Mouse (Mus musculus) limb, embryonic 14.5 days (tissue): Measurements from ENCODE around the gene Itih5. TPM values are rescaled to one million over a fixed set of nuclear protein-coding genes. Genes with fewer than 3 reads are reported as not detected.

Source experiments
- ATAC-seq: fragments of 200-750 bp; cut with Nextera tagmentation; 2 replicates; pipeline ENCODE4 v1.8.0; 2017; ENCODE audit warnings: low read depth, moderate number of reproducible peaks, moderate TSS enrichment; ENCODE audit not compliant: low FRiP score
- DNase-seq: peaks from one replicate; pipeline ENCODE4 v3.0.0-alpha.2; 2015; ENCODE audit warnings: low spot score
- H3K27ac ChIP-seq: fragments of 300-500 bp; sonication (generic); replicated peaks from 2 replicates; pipeline ENCODE4 v1.5.1; 2014; ENCODE audit warnings: low read depth, mild to moderate bottlenecking, low read length, moderate library complexity, mixed read lengths
- H3K27me3 ChIP-seq: fragments of 300-500 bp; sonication (generic); 2 replicates; pipeline ENCODE4 v1.6.1; 2014; ENCODE audit warnings: low read length, mixed read lengths; ENCODE audit not compliant: control insufficient read depth, insufficient read depth
- H3K36me3 ChIP-seq: fragments of 300-500 bp; sonication (generic); 2 replicates; pipeline ENCODE4 v1.6.1; 2014; ENCODE audit warnings: mild to moderate bottlenecking, low read length, moderate library complexity, mixed read lengths; ENCODE audit not compliant: control insufficient read depth, insufficient read depth
- H3K4me1 ChIP-seq: fragments of 300-500 bp; sonication (generic); 2 replicates; pipeline ENCODE4 v1.6.1; 2014; ENCODE audit warnings: antibody characterized with exemption, low read length, mixed read lengths; ENCODE audit not compliant: control insufficient read depth, insufficient read depth
- H3K4me2 ChIP-seq: fragments of 300-500 bp; sonication (generic); replicated peaks from 2 replicates; pipeline ENCODE4 v1.6.1; 2014; ENCODE audit warnings: low read depth, mild to moderate bottlenecking, low read length, moderate library complexity; ENCODE audit not compliant: severe bottlenecking
- H3K4me3 ChIP-seq: fragments of 300-500 bp; sonication (generic); replicated peaks from 2 replicates; pipeline ENCODE4 v1.5.1; 2014; ENCODE audit warnings: low read length
- H3K9ac ChIP-seq: fragments of 300-500 bp; sonication (generic); 2 replicates; pipeline ENCODE4 v1.6.1; 2014; ENCODE audit warnings: mild to moderate bottlenecking, low read depth, low read length, moderate library complexity; ENCODE audit not compliant: severe bottlenecking
- H3K9me3 ChIP-seq: fragments of 300-500 bp; sonication (generic); 2 replicates; pipeline ENCODE4 v1.6.1; 2016; ENCODE audit warnings: low read length; ENCODE audit not compliant: control insufficient read depth
- POLR2A ChIP-seq: fragments of 200-500 bp; IDR thresholded peaks from 2 replicates; pipeline ENCODE4 v1.8.0; 2012; ENCODE audit warnings: inconsistent platforms, mild to moderate bottlenecking, moderate library complexity, borderline replicate concordance; ENCODE audit not compliant: insufficient read depth, insufficient read length; ENCODE audit errors: extremely low read depth
- WGBS: fragments of 180-500 bp; shearing (Covaris S2); extraction: QIAGEN DNeasy Blood & Tissue Kit; methylation state at CpG from one replicate; pipeline ENCODE4 v1.1.7; 2014; 5-methylcytosine and 5-hydroxymethylcytosine counted together
- polyA plus RNA-seq, 2 experiments: library from polyadenylated mRNA; depleted of rRNA in 1 of 2; stranded (reverse) in 1 of 2; unstranded in 1 of 2; fragments of >200 nt; fragmentation: Nextera tagmentation in 1 of 2; extraction: Ambion mirVana in 1 of 2; gene quantifications; 2 replicates each; pipeline versions ENCODE4 v1.2.1 to v1.2.3; 2012 to 2014

Itih5 gene
- polyA plus RNA-seq, 2 experiments: 13.5 to 15.8 TPM

- H3K9ac ChIP-seq: no peak overlapping the region
- WGBS: 82% methylated on average over 8 of the region's 9 CpGs
- DNase-seq (no peak), ATAC-seq (no peak)
- no peak overlapping the region for H3K4me2 ChIP-seq
- H3K4me1 ChIP-seq: peaks cover 9% of the 10 kb centered on the region; the same call in 1 of the 2 replicates
- no peak overlapping the region for H3K4me3 ChIP-seq
- TF ChIP-seq POLR2A: no peak
- H3K27ac ChIP-seq: no peak overlapping the region
- no peaks in the 10 kb centered on the region for H3K27me3 ChIP-seq
- H3K9me3 ChIP-seq: no peaks in the 10 kb centered on the region
- H3K36me3 ChIP-seq: no peaks in the 10 kb centered on the region
Observed at GRCm38 (mm10) chr2:10272604-10273115, 119.3 kb downstream of the Itih5 start.

DNA sequence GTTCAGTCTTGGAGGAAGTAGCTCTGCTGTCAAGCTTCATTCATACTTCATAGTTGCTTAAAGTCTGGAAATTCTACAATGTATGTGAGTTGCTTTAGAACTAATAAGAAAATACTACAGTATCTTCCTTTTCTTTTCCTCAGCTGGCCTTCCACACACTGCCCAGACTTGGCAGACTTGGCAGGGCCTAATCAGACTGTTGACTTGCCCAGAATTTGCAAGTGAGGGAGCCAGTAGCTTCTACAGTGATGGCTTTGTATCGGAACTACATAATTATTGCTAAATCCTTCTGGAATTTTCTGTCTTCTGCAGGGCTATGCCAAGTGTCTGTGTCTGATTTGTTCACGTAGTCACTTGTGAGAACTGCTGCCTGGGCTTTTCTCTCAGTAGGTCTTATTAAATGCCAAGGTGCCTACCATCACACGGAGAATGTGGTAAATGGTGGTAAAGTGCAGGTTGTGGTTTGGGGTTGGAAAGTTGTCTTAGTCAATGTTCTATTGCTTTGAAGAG, 120.2 kb downstream of the Itih5 start:
- WGBS: 90% methylated on average over 3 of the region's 3 CpGs
- TF ChIP-seq POLR2A: no peak

DNA sequence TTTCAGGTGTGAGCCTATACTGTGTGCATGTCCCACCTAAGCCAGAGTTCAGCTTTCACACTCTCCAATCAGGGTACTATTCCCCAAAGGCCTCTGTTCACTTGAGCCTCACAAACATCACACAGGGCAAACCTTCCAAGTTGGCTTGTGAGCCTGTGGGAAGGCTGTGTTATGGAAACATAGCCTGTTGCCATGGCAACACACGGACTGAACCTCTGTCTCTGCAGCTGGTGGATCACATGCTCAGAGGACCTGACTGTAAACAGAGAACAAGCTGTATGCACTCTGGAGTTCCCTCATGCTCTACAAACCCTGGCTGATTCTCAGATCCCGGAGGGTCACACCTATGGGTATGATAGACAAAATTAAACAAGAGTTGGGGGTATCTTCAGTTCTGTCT, 122.8 kb downstream of the Itih5 start:
- no peak overlapping the region for H3K4me3 ChIP-seq
- H3K9ac ChIP-seq: no peak overlapping the region
- H3K4me1 ChIP-seq: peaks cover 11% of the 10 kb centered on the region; the same call in 1 of the 2 replicates
- WGBS: 34% methylated on average over 2 of the region's 2 CpGs
- no peak for TF ChIP-seq POLR2A
- H3K4me2 ChIP-seq: no peak overlapping the region
- no peaks in the 10 kb centered on the region for H3K9me3 ChIP-seq
- no peaks in the 10 kb centered on the region for H3K36me3 ChIP-seq
- ATAC-seq: peak; percentile 93
- H3K27ac ChIP-seq: no peak overlapping the region
- no peaks in the 10 kb centered on the region for H3K27me3 ChIP-seq
- peak; percentile 90 for DNase-seq

More for the DNA sequence above, 120.2 kb downstream of the Itih5 start:
- peaks cover 9% of the 10 kb centered on the region; the same call in 1 of the 2 replicates for H3K4me1 ChIP-seq
- H3K4me2 ChIP-seq: no peak overlapping the region
- H3K27me3 ChIP-seq: no peaks in the 10 kb centered on the region
- no peak for DNase-seq
- H3K27ac ChIP-seq: no peak overlapping the region
- no peak overlapping the region for H3K9ac ChIP-seq
- no peaks in the 10 kb centered on the region for H3K36me3 ChIP-seq
- H3K4me3 ChIP-seq: no peak overlapping the region
- ATAC-seq: no peak
- H3K9me3 ChIP-seq: no peaks in the 10 kb centered on the region

DNA sequence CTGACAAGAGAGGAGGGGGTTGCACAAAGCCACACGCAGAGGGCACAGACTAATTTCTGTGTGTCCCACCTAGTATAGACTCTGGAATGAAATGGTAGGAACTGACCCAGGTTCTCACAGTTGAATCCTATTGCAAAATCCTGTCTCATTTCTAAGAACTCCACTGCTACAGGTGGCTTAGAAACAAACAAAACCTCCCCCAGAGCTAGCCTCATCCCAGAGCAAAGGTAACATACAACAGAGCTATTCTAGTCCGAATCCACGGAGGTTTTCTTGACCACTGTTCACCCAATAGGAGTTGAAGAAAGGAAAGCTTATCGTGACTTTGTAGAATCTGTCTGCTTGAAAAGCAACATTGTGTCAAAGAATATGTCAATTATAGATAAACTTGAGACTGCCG, 130.3 kb downstream of the Itih5 start:
- no peak for ATAC-seq
- 37% methylated on average over 5 of the region's 5 CpGs for WGBS

GRCm38 (mm10) chr2:10284636-10285270, 131.4 kb downstream of the Itih5 start:
- peaks cover 12% of the 10 kb centered on the region; the same call in 1 of the 2 replicates for H3K4me1 ChIP-seq
- no peak overlapping the region for H3K9ac ChIP-seq
- no peak overlapping the region for H3K4me3 ChIP-seq
- H3K4me2 ChIP-seq: no peak overlapping the region
- H3K9me3 ChIP-seq: no peaks in the 10 kb centered on the region
- H3K27ac ChIP-seq: no peak overlapping the region
- ATAC-seq: peak; percentile 18; the same call in 1 of the 2 replicates
- WGBS: 6% methylated on average over 10 of the region's 10 CpGs
- no peaks in the 10 kb centered on the region for H3K27me3 ChIP-seq
- no peaks in the 10 kb centered on the region for H3K36me3 ChIP-seq
- DNase-seq: peak; percentile 41
- TF ChIP-seq POLR2A: no peak

More for the DNA sequence above, 130.3 kb downstream of the Itih5 start:
- Histone ChIP-seq H3K4me3 (no peak overlapping the region), H3K4me1 (peaks cover 12% of the 10 kb centered on the region; the same call in 1 of the 2 replicates), H3K27ac (no peak overlapping the region), H3K9ac (no peak overlapping the region), H3K27me3 (no peaks in the 10 kb centered on the region), H3K4me2 (no peak overlapping the region), H3K9me3 (no peaks in the 10 kb centered on the region), H3K36me3 (no peaks in the 10 kb centered on the region)
- no peak for TF ChIP-seq POLR2A
- no peak for DNase-seq
